Mouse (Mus musculus) limb, embryonic 11.5 days (tissue): ENCODE data around the gene Olfr1043. TPM values are rescaled to one million over a fixed set of nuclear protein-coding genes. Genes with fewer than 3 reads are reported as not detected.

Experiments
- ATAC-seq: fragments of 200-750 bp; cut with Nextera tagmentation; 2 replicates; pipeline ENCODE4 v1.8.0; 2017; ENCODE audit warnings: low read depth; ENCODE audit not compliant: insufficient number of reproducible peaks, low FRiP score, low TSS enrichment
- DNase-seq: peaks from one replicate; pipeline ENCODE4 v3.0.0-alpha.2; 2015; ENCODE audit warnings: low spot score
- H3K27ac ChIP-seq: fragments of 300-500 bp; sonication (generic); replicated peaks from 2 replicates; pipeline ENCODE4 v1.5.1; 2014; ENCODE audit warnings: low read depth, mild to moderate bottlenecking, low read length
- H3K27me3 ChIP-seq: fragments of 300-500 bp; sonication (generic); 2 replicates; pipeline ENCODE4 v1.6.1; 2014; ENCODE audit warnings: mild to moderate bottlenecking, low read length, mixed read lengths; ENCODE audit not compliant: control insufficient read depth, insufficient read depth
- H3K36me3 ChIP-seq: fragments of 300-500 bp; sonication (generic); 2 replicates; pipeline ENCODE4 v1.6.1; 2014; ENCODE audit warnings: mild to moderate bottlenecking, low read length, moderate library complexity, mixed read lengths; ENCODE audit not compliant: control insufficient read depth, insufficient read depth
- H3K4me1 ChIP-seq: fragments of 300-500 bp; sonication (generic); 2 replicates; pipeline ENCODE4 v1.6.1; 2014; ENCODE audit warnings: low read length, mixed read lengths; ENCODE audit not compliant: control insufficient read depth, insufficient read depth
- H3K4me2 ChIP-seq: fragments of 300-500 bp; sonication (generic); 2 replicates; pipeline ENCODE4 v1.6.1; 2014; ENCODE audit warnings: low read depth, mild to moderate bottlenecking, moderate library complexity; ENCODE audit not compliant: severe bottlenecking
- H3K4me3 ChIP-seq: fragments of 300-500 bp; sonication (generic); 2 replicates; pipeline ENCODE4 v1.5.1; 2014; ENCODE audit warnings: low read depth, low read length
- H3K9ac ChIP-seq: fragments of 300-500 bp; sonication (generic); 2 replicates; pipeline ENCODE4 v1.6.1; 2014; ENCODE audit warnings: mild to moderate bottlenecking, low read length
- H3K9me3 ChIP-seq: fragments of 300-500 bp; sonication (generic); 2 replicates; pipeline ENCODE4 v1.6.1; 2016; ENCODE audit warnings: low read length; ENCODE audit not compliant: control insufficient read depth
- WGBS: fragments of 180-500 bp; shearing (Covaris S2); extraction: QIAGEN DNeasy Blood & Tissue Kit; methylation state at CpG from one replicate; pipeline ENCODE4 v1.1.7; 2014; 5-methylcytosine and 5-hydroxymethylcytosine counted together
- polyA plus RNA-seq: library from polyadenylated mRNA; unstranded; fragments of >200 nt; fragmentation: Nextera tagmentation; extraction: Ambion mirVana; gene quantifications from 2 replicates; pipeline ENCODE4 v1.2.1, GENCODE M21; 2014

Olfr1043 gene
- polyA plus RNA-seq, 1 experiment from 2014 or later = not detected

DNA sequence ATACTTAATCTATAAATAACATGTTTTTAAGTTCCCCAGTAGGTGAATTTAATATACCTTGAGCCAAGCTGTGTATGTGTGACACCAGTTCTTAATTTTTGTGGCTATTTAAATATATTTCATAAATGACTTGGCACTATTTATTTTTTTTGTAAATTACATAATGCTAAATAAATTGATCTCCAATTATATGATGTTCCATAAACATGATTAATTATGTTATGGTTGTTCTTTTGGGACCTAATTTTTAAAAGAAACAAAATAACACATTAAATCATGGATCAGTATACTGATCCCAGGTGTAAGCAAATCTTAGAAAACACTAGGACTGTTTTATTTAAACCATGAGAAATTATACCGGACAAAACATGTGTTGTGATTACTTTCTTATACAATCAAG is 31.5 kb downstream of the Olfr1043 start, which contains the start of gene Olfr1039:
Gene Olfr1039 (minus strand): TSS at position 101 of the 400 bp plus-strand sequence.
- 98% methylated on average over 1 of the region's 1 CpGs for WGBS
- no peak for DNase-seq
- H3K27ac ChIP-seq = no peak within 1 kb of the TSS
- ATAC-seq = no peak
- H3K4me3 ChIP-seq = no peak within 1 kb of the TSS
- no peaks in the 10 kb centered on the region for H3K27me3 ChIP-seq
- no peak within 1 kb of the TSS for H3K4me2 ChIP-seq
- H3K9ac ChIP-seq = no peak within 1 kb of the TSS
- H3K9me3 ChIP-seq = no peaks in the 10 kb centered on the region
- no peaks in the 10 kb centered on the region for H3K4me1 ChIP-seq
- no peaks in the 10 kb centered on the region for H3K36me3 ChIP-seq

Other genes with a start within 250 kb of the Olfr1043 start
- gene Olfr1026, start 246.0 kb downstream of the Olfr1043 start, polyA plus RNA-seq = not detected in 2 replicates
- gene Olfr1028, start 217.1 kb downstream of the Olfr1043 start, polyA plus RNA-seq = not detected in 2 replicates
- not detected in 2 replicates for gene Olfr1029, start 193.6 kb downstream of the Olfr1043 start, polyA plus RNA-seq
- not detected in 2 replicates for gene Olfr1030, start 188.2 kb downstream of the Olfr1043 start, polyA plus RNA-seq
- gene Olfr1031, start 177.2 kb downstream of the Olfr1043 start, polyA plus RNA-seq = not detected in 2 replicates
- not detected in 2 replicates for gene Olfr1032, start 162.0 kb downstream of the Olfr1043 start, polyA plus RNA-seq
- not detected in 2 replicates for gene Olfr1033, start 146.9 kb downstream of the Olfr1043 start, polyA plus RNA-seq
- gene Olfr1034, start 121.7 kb downstream of the Olfr1043 start, polyA plus RNA-seq = not detected in 2 replicates
- not detected in 2 replicates for gene Olfr1036, start 93.5 kb downstream of the Olfr1043 start, polyA plus RNA-seq
- not detected in 2 replicates for gene Olfr1037, start 80.1 kb downstream of the Olfr1043 start, polyA plus RNA-seq
- not detected in 2 replicates for gene Olfr1039, start 31.6 kb downstream of the Olfr1043 start, polyA plus RNA-seq
- not detected in 2 replicates for gene Olfr1040, start 20.8 kb downstream of the Olfr1043 start, polyA plus RNA-seq
- not detected in 2 replicates for gene Olfr1042, start 5.7 kb downstream of the Olfr1043 start, polyA plus RNA-seq
- not detected in 2 replicates for gene Olfr1044, start 10.3 kb upstream of the Olfr1043 start, polyA plus RNA-seq
- gene Olfr52, start 18.2 kb upstream of the Olfr1043 start, polyA plus RNA-seq = not detected in 2 replicates
- gene Olfr1045, start 35.5 kb upstream of the Olfr1043 start, polyA plus RNA-seq = not detected in 2 replicates
- gene Olfr1046, start 51.8 kb upstream of the Olfr1043 start, polyA plus RNA-seq = not detected in 2 replicates
- gene Olfr1047, start 63.9 kb upstream of the Olfr1043 start, polyA plus RNA-seq = not detected in 2 replicates
- not detected in 2 replicates for gene Olfr1048, start 72.8 kb upstream of the Olfr1043 start, polyA plus RNA-seq
- gene Olfr1049, start 90.8 kb upstream of the Olfr1043 start, polyA plus RNA-seq = not detected in 2 replicates
- gene Olfr1051, start 111.6 kb upstream of the Olfr1043 start, polyA plus RNA-seq = not detected in 2 replicates
- not detected in 2 replicates for gene Olfr1052, start 124.9 kb upstream of the Olfr1043 start, polyA plus RNA-seq
- gene Olfr1053, start 147.8 kb upstream of the Olfr1043 start, polyA plus RNA-seq = not detected in 2 replicates
- not detected in 2 replicates for gene Olfr1054, start 167.9 kb upstream of the Olfr1043 start, polyA plus RNA-seq
- not detected in 2 replicates for gene Olfr1055, start 182.8 kb upstream of the Olfr1043 start, polyA plus RNA-seq
- gene Olfr1056, start 194.9 kb upstream of the Olfr1043 start, polyA plus RNA-seq = not detected in 2 replicates
- not detected in 2 replicates for gene Olfr1057, start 210.9 kb upstream of the Olfr1043 start, polyA plus RNA-seq
- gene Olfr1058, start 221.0 kb upstream of the Olfr1043 start, polyA plus RNA-seq = not detected in 2 replicates
- gene Olfr1061, start 246.5 kb upstream of the Olfr1043 start, polyA plus RNA-seq = not detected in 2 replicates